Mouse (Mus musculus) B cell, adult 2 months (primary cell): ENCODE results near the gene Xirp2.

Source experiments
- DNase-seq, 2 experiments: peaks; one replicate each; pipeline ENCODE4 v3.0.0; 2022

The Xirp2 gene

DNA sequence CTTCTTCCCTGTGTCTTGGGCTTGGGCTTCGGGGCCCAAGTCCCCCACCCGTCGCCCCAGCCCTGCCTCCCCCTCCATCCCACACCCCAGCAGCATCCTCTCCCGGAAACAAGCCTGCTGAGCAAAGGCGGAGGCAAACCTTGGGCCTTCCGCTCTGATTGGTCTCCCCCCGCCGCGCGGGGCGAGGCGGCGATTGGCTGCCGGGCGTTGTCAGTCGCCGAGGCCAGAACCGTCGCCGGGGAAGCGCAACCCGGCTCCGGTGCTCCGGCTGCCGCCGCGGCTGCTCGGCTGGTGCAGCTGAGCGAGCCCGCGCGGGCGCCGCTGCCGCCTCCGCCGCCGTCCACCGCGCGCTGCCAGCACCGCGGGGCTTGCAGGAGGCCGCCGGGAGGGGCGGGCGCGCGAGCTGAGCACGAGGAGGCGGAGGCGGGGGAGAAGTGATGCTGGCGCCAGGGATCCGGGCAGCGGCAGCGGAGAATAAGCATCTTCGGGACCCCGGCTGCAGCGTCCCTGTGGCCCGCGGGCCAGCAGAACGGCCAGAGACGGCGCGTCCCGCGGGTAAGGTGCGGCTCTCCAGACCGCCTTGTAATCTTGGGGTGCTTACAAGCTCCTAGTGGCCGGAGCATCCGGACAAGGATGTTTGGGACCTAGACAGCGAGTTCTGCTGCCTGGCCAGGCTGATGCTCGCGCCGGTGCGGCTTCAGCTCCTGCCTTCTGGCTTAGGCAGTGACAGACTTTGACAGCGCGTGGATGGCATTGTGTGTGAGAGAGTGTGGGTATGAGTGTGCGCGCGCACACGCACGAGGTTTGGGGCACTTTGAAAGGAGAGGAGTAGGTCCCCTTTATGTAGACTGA lies 119.9 kb downstream of the Xirp2 start, which contains the start of gene B3galt1:
Gene B3galt1 (plus strand): TSS at position 392 of the 852 bp plus-strand sequence.
- DNase-seq: no peak

DNA sequence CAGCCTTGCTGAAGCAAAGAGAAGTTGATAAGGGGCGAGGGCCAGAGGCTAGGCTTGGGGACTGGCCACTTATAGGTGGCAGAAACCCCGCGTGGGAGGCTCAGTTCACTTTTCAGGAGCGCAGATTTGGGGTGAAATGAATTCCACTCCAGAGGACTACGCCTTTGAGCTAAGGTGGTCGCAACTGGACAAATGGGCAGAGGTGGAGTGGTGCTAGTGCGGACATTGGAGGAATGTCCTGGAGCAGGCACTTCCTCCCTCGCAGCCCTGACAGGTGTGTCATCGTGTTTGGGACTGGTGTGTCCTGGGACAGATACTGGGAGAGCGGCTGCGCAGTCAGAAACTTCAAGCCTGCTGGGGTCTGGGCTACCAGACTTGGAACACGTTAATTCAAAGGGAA lies 120.8 kb downstream of the Xirp2 start:
- no peak for DNase-seq

DNA sequence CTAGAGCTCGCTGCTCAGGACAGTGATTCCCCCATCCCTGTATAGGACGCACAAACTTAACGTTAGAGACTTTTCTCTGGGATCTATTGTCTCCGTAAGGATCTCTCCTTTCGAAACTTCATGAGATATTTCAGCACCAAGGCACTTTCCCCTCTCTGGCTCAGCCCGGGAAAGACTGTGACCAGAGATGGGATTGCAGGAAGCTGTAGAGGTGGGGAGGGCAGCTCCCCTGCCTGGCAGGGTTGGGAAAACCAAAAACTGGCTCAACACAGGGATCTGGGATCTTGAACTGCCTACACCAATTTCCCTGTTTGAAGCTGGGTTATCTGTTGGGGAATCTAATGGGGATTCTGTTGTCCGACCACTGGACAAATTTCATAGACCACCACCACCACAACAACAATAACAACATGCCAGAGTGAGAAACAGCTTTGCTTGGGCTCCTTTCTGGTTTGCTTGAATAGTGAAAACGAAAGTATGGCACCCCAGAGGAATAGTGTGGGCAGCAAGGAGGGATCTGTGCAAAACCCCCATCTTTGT lies 121.4 kb downstream of the Xirp2 start:
- DNase-seq: no peak
